Mouse (Mus musculus) hindbrain, embryonic 12.5 days (tissue): Measurements from ENCODE around the gene Hspa8. TPM values are rescaled to one million over a fixed set of nuclear protein-coding genes. Genes with fewer than 3 reads are reported as not detected.
A peak's percentile ranks its signal among the peaks of the same experiment; 100 is the strongest.

Experiments used
- ATAC-seq: fragments of 200-750 bp; cut with Nextera tagmentation; 2 replicates; pipeline ENCODE4 v1.8.0; 2017; ENCODE audit warnings: moderate TSS enrichment; ENCODE audit not compliant: low FRiP score
- H3K27ac ChIP-seq: fragments of 300-500 bp; sonication (generic); 2 replicates; pipeline ENCODE4 v1.5.1; 2016; ENCODE audit warnings: mild to moderate bottlenecking
- H3K27me3 ChIP-seq: fragments of 300-500 bp; sonication (generic); 2 replicates; pipeline ENCODE4 v1.6.1; 2016; ENCODE audit warnings: mild to moderate bottlenecking
- H3K36me3 ChIP-seq: fragments of 300-500 bp; sonication (generic); 2 replicates; pipeline ENCODE4 v1.6.1; 2016; ENCODE audit warnings: mild to moderate bottlenecking
- H3K4me1 ChIP-seq: fragments of 300-500 bp; sonication (generic); 2 replicates; pipeline ENCODE4 v1.6.1; 2016
- H3K4me2 ChIP-seq: fragments of 300-500 bp; sonication (generic); replicated peaks from 2 replicates; pipeline ENCODE4 v1.6.1; 2016; ENCODE audit warnings: mild to moderate bottlenecking
- H3K4me3 ChIP-seq: fragments of 300-500 bp; sonication (generic); 2 replicates; pipeline ENCODE4 v1.5.1; 2016; ENCODE audit warnings: mild to moderate bottlenecking
- H3K9ac ChIP-seq: fragments of 300-500 bp; sonication (generic); 2 replicates; pipeline ENCODE4 v1.6.1; 2016; ENCODE audit warnings: mild to moderate bottlenecking, moderate library complexity
- H3K9me3 ChIP-seq: fragments of 300-500 bp; sonication (generic); replicated peaks from 2 replicates; pipeline ENCODE4 v1.6.1; 2016; ENCODE audit warnings: mild to moderate bottlenecking
- WGBS: fragments of 180-500 bp; shearing (Covaris S2); methylation state at CpG from one replicate; pipeline ENCODE4 v1.1.7; 2016; 5-methylcytosine and 5-hydroxymethylcytosine counted together
- polyA plus RNA-seq: library from polyadenylated mRNA; unstranded; fragments of >200 nt; fragmentation: Nextera tagmentation; extraction: Ambion mirVana; gene quantifications from 2 replicates; pipeline ENCODE4 v1.2.1, GENCODE M21; 2016

The Hspa8 gene
- 2,594 and 2,617 TPM in 2 replicates for polyA plus RNA-seq

DNA sequence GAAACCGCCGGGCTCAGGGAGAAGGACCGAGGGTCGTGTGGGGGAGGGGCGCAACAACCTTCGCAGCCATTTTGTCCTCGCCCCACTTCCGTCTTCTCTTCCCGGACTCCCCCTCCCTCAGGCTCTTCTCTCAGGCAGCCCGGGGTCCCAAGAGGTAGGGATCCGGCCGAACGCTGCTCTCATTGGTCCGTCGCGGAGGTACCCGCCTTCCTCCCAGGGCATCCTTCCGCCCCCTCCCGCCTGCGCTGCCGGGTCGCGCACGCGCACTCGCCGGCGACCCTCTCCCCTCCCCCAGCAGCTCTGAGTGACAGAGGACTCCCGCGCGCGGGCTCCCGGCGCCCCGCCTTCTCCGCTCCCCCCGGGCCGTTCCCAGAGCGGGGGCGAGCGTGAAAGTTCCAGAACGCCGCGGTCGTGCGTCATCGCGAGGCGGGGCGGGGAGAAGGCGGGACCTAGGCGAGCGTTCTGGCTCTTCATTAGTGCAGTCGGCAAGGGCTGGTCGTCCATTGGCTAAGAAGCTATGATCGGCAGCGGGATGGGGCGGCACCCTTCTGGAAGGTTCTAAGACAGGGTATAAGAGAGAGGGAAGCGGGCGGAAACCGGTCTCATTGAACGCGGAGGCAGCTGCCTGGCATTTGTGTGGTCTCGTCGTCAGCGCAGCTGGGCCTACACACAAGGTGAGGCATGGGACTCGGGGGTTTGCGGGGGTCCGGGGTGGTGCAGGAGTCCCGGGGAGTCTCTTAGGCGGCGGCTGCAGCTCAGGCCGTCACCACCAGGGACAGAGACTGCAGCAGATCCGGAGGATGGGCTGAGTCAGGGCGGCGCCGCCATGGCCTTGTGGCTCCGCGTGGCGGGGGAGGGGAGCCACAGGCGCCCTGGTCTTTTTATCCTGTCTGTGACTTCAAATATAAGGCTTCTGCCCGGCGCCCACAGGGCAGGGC lies at the start of gene Hspa8:
TSS of gene Hspa8 (plus strand) at position 310 of the 938 bp plus-strand sequence.
- WGBS = under 1% methylated on average over 60 of the region's 83 CpGs
- Histone ChIP-seq H3K9me3 (no peaks in the 10 kb centered on the region), H3K27me3 (no peaks in the 10 kb centered on the region), H3K9ac (peak within 1 kb of the TSS; percentile 100), H3K4me2 (peak within 1 kb of the TSS; percentile 75), H3K4me3 (peak within 1 kb of the TSS; percentile 89), H3K4me1 (peaks cover 25% of the 10 kb centered on the region), H3K36me3 (peaks cover 27% of the 10 kb centered on the region), H3K27ac (peak within 1 kb of the TSS; percentile 99)
- peak; percentile 98 for ATAC-seq

DNA sequence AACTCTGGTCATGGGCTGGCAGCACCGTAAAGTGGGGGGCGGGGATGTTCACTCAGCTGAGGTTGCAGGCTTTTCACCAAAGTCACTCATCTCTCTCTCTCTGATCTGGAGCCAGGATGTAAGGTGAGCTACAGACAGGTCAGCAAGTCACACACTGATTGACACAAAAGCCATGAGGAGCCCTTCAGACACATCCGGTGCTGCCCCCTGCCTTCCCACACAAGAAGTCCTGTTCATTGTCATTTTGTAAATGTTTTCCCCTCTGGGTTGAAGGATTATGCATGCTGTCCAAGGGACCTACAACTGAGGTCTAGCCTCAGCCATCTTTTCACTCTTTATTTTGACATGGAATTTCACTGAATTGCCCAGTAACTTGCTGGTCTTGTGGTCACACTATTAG lies 49.0 kb upstream of the Hspa8 start:
- Histone ChIP-seq H3K36me3 (no peaks in the 10 kb centered on the region), H3K27me3 (no peaks in the 10 kb centered on the region), H3K9ac (no peak overlapping the region), H3K4me1 (peaks cover 11% of the 10 kb centered on the region), H3K27ac (no peak overlapping the region), H3K4me3 (no peak overlapping the region), H3K9me3 (no peaks in the 10 kb centered on the region), H3K4me2 (no peak overlapping the region)
- whole genome bisulfite sequencing = 42% methylated on average over 3 of the region's 3 CpGs
- ATAC-seq = no peak

DNA sequence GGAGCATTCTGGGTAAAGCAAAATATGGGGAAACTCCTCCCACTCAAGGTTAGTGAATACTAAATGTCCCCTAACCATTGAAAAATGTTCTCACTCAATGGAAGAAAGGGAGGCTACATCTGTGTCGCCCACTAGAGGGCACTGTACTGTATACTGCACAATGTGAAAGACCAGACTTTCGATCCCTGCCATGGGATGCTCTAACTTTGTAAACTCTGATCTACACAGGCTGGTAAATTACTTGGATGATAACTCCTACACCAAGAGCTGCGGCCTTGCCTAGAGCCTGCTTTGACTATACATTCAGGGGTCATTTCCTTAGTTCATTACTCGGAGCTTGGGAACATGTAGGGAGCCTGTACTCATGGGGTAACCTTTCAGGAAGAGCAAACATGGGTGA lies 44.4 kb upstream of the Hspa8 start:
- no peaks in the 10 kb centered on the region; the same call in 1 of the 2 replicates for H3K27me3 ChIP-seq
- peaks cover 18% of the 10 kb centered on the region for H3K4me1 ChIP-seq
- ATAC-seq = no peak
- no peaks in the 10 kb centered on the region; the same call in 1 of the 2 replicates for H3K36me3 ChIP-seq
- no peak overlapping the region for H3K27ac ChIP-seq
- 22% methylated on average over 4 of the region's 4 CpGs for WGBS
- H3K4me2 ChIP-seq = peak overlapping the region; percentile 53; the same call in 1 of the 2 replicates
- no peaks in the 10 kb centered on the region for H3K9me3 ChIP-seq
- no peak overlapping the region for H3K9ac ChIP-seq
- H3K4me3 ChIP-seq = no peak overlapping the region

DNA sequence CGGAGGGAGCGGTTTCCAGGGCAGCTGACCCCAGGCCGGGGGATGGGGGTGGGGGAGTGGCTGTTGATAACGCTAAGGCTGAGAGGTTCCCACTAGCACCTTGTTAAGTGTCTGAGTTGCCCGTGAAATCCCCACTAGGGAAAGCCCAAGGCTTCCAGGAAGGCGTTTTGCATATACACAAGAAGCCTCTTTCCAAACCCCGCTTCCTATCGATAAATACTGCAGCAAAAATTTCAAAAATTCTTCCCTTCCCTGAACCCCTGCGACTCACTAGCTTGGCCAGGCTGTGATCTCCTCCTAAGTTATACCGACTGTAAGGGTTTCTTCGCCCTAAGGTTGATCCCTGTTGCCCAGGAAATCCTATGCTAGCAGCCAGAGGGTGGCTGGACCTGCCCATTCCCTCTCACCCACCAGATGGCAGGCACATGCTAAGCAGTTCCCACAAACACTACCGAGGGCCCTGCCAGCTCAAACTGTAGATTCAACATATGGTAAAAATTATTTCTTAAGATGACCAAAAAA lies 43.6 kb upstream of the Hspa8 start:
- Histone ChIP-seq H3K36me3 (no peaks in the 10 kb centered on the region; the same call in 1 of the 2 replicates), H3K27me3 (no peaks in the 10 kb centered on the region; the same call in 1 of the 2 replicates), H3K4me3 (peak overlapping the region; percentile 24; the same call in 1 of the 2 replicates), H3K4me1 (peaks cover 16% of the 10 kb centered on the region), H3K4me2 (peak overlapping the region; percentile 53), H3K27ac (peak overlapping the region; percentile 76), H3K9me3 (no peaks in the 10 kb centered on the region), H3K9ac (peak overlapping the region; percentile 49)
- ATAC-seq = peak; percentile 87
- 17% methylated on average over 12 of the region's 12 CpGs for WGBS

DNA sequence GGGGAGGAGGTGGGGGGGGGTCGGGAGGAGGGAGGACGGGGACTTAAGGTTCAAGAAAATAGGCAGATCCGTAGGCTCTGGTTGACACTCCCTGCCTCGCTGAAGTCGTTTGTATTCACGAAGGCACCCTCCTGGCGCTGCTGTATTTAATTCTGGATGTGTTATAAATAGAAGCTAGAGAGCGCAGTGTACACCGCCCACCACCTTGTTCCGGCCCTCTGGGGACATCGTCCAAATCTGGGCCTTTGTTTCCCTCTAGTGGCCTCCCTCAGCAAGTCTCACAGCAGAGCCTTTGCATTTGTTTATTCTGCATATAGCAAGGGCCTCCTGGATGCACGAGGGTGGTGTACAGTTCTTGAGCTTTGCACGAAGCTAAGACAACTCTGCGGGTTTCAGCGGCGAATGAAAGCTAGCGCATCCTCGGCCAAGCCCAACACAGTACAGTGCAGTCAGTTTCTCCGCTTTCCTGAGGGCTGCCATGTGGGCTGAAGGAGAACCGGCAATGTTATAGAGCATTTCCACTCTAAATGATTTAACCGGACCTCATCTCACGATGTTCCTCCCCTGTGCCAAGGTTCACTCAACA lies 43.0 kb upstream of the Hspa8 start:
- peak overlapping the region; percentile 53 for H3K4me2 ChIP-seq
- H3K27ac ChIP-seq = peak overlapping the region; percentile 76
- WGBS = 10% methylated on average over 22 of the region's 22 CpGs
- peak; percentile 92 for ATAC-seq
- peaks cover 16% of the 10 kb centered on the region for H3K4me1 ChIP-seq
- H3K4me3 ChIP-seq = peak overlapping the region; percentile 24
- no peaks in the 10 kb centered on the region; the same call in 1 of the 2 replicates for H3K36me3 ChIP-seq
- peak overlapping the region; percentile 49 for H3K9ac ChIP-seq
- H3K9me3 ChIP-seq = no peaks in the 10 kb centered on the region
- H3K27me3 ChIP-seq = no peaks in the 10 kb centered on the region; the same call in 1 of the 2 replicates

DNA sequence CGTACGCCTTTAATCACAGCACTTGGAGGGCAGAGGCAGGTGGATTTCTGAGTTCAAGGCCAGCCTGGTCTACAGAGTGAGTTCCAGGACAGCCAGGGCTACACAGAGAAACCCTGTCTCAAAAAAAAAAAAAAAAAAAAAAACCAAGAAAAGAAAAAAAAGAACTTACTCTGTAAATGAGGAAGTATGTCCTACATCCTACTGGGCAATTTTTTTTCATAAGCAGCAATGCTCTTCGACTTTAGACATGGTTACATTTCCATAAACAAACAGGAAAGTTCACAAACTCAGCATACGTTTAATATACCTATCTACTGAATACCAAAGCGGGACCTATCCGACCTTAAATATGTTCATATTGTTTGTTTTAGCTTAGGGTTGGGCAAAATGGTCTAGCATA lies 38.4 kb upstream of the Hspa8 start:
- no peaks in the 10 kb centered on the region; the same call in 1 of the 2 replicates for H3K27me3 ChIP-seq
- no peak overlapping the region for H3K4me2 ChIP-seq
- no peak for ATAC-seq
- no peak overlapping the region for H3K4me3 ChIP-seq
- 90% methylated on average over 6 of the region's 6 CpGs for WGBS
- H3K4me1 ChIP-seq = peaks cover 6% of the 10 kb centered on the region
- H3K36me3 ChIP-seq = peaks cover 13% of the 10 kb centered on the region
- H3K27ac ChIP-seq = no peak overlapping the region
- H3K9ac ChIP-seq = no peak overlapping the region
- no peaks in the 10 kb centered on the region for H3K9me3 ChIP-seq

DNA sequence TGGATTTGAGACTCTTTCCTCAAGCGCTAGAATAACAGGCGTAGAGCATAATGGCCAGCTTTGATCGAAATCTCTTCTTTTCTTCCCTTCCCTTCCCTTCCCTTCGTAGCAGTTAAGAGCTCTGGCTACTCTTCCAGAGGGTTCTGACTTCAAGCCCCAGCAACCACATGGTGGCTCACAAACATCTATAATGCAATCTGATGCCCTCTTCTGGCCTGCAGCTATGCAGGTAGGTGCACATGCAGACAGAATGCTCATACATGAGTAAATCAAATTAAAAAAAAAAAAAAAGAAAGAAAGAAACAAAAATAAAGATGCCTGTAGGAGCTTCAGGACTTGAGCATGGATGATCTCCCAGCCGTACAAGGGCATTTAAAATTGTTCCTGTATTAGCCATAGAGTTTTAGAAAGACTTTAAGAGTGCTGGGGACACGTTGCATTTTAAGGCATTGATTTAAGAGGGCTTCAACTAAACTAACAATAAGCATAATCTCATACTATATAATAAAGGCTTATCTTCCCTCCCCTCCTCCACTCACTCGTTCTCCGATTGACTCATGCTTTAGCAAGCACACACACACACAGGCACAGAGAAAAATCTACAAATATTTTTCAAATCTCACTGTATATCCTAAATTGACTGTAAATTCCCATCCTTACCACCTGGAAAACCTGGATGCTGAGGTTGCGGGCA lies 35.8 kb upstream of the Hspa8 start:
- Histone ChIP-seq H3K9me3 (no peaks in the 10 kb centered on the region), H3K27ac (no peak overlapping the region), H3K9ac (no peak overlapping the region), H3K4me1 (no peaks in the 10 kb centered on the region), H3K4me2 (no peak overlapping the region), H3K4me3 (no peak overlapping the region), H3K27me3 (no peaks in the 10 kb centered on the region; the same call in 1 of the 2 replicates), H3K36me3 (peaks cover 13% of the 10 kb centered on the region)
- no peak for ATAC-seq
- WGBS = 82% methylated on average over 9 of the region's 9 CpGs

DNA sequence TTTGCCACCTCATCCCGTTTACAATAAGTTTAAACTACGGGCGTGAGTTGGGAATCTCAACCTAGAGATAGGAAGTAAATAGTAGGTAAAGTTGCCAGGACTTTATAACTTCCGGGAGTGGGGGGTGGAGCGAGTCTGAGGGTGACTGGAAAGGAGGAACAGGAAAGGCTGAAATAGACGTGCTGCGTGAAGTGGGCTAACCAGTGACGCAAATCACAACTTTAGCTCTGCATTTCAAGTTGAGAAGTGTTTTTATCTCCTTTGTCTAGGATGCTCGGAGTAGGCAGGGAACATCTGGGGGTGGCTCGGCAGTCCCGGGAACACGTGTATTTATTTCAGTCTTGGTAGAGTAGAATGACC lies 35.2 kb upstream of the Hspa8 start:
- Histone ChIP-seq H3K9me3 (no peaks in the 10 kb centered on the region), H3K9ac (no peak overlapping the region), H3K27ac (no peak overlapping the region), H3K4me2 (no peak overlapping the region), H3K27me3 (no peaks in the 10 kb centered on the region; the same call in 1 of the 2 replicates), H3K36me3 (peaks cover 13% of the 10 kb centered on the region), H3K4me1 (peaks cover 4% of the 10 kb centered on the region; the same call in 1 of the 2 replicates), H3K4me3 (no peak overlapping the region)
- 73% methylated on average over 12 of the region's 12 CpGs for WGBS
- no peak for ATAC-seq

DNA sequence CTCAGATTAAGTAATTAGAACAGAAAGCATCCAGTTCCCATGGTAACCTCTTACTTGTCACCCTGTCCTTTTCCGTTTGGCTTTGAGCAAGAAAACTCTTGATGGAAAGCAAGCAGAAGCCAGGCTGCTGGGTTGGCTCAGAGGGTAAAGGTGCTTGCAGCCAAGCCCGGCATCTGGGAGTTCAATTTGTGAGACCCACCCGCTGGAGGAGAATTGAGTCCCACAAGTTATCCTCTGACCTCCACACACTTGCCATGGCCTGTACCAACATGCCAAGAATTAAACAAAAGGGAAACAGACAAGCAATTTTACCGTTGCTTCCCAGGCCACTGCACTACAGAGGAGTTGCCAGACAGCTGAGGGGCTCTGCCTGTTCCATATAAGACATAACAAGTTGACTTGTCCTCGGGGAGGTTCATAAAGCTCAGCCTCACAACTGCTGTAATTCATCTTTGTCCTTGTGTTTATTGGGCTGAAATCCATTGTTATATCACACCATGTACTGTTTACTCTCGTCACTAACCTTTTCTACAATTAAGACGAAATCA lies 34.7 kb upstream of the Hspa8 start:
- H3K27me3 ChIP-seq = no peaks in the 10 kb centered on the region; the same call in 1 of the 2 replicates
- peaks cover 5% of the 10 kb centered on the region; the same call in 1 of the 2 replicates for H3K4me1 ChIP-seq
- no peak for ATAC-seq
- 65% methylated on average over 7 of the region's 7 CpGs for WGBS
- H3K4me3 ChIP-seq = no peak overlapping the region
- peaks cover 13% of the 10 kb centered on the region for H3K36me3 ChIP-seq
- no peaks in the 10 kb centered on the region for H3K9me3 ChIP-seq
- no peak overlapping the region for H3K4me2 ChIP-seq
- H3K27ac ChIP-seq = no peak overlapping the region
- H3K9ac ChIP-seq = no peak overlapping the region

DNA sequence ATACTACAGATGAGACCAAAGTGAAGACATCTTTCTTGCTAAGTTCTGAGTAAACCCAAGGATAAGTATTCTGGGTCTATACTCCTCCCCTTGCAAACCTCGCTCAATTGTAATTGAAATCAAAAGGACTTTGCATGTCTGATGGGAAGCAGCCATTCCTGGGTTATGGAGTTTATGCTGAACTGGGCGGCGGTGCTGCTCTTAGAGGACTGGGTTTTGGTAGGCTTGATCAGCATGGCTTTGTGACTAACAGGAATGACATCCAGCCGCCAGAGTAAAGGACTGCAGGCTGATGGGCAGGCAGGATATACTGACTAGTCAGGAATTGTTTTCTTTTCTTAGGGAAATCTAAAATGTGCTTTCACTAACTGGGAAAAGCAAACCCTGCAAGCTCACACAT lies 32.8 kb upstream of the Hspa8 start:
- Histone ChIP-seq H3K4me1 (peaks cover 5% of the 10 kb centered on the region; the same call in 1 of the 2 replicates), H3K27ac (no peak overlapping the region), H3K27me3 (no peaks in the 10 kb centered on the region), H3K9ac (no peak overlapping the region), H3K4me2 (no peak overlapping the region), H3K36me3 (peaks cover 13% of the 10 kb centered on the region; the same call in 1 of the 2 replicates), H3K4me3 (no peak overlapping the region), H3K9me3 (no peaks in the 10 kb centered on the region)
- no peak for ATAC-seq
- 82% methylated on average over 4 of the region's 4 CpGs for WGBS

DNA sequence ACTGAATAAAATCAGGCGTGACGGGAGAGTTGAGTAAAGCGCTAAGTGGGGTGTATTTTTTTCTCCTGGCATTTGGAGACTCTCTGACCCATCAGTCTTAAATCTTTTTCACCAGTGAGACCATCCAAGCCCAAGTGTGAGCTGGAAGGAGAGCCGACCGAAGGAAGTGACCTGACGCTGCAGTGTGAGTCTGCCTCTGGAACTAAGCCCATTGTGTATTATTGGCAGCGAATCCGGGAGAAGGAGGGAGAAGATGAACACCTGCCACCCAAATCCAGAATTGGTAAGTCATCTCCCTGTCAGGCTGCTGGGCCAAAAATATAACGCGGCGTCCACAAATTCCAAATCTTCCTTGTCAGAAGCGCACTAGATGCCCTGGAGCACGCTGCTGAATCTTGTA lies 28.5 kb upstream of the Hspa8 start:
- H3K36me3 ChIP-seq = peaks cover 14% of the 10 kb centered on the region; the same call in 1 of the 2 replicates
- ATAC-seq = no peak
- H3K27ac ChIP-seq = no peak overlapping the region
- no peaks in the 10 kb centered on the region for H3K27me3 ChIP-seq
- no peak overlapping the region for H3K4me3 ChIP-seq
- 79% methylated on average over 13 of the region's 13 CpGs for WGBS
- H3K4me1 ChIP-seq = peaks cover 5% of the 10 kb centered on the region; the same call in 1 of the 2 replicates
- no peak overlapping the region for H3K4me2 ChIP-seq
- H3K9ac ChIP-seq = no peak overlapping the region
- H3K9me3 ChIP-seq = no peaks in the 10 kb centered on the region
